Mouse (Mus musculus): ENCODE measurements at regions not wholly inside any gene's neighbourhood (a gene's known extent, or its start where the extent isn't known, plus 50 kb on each side); places are given as distances from the start of the nearest gene placed in this dataset.

DNA sequence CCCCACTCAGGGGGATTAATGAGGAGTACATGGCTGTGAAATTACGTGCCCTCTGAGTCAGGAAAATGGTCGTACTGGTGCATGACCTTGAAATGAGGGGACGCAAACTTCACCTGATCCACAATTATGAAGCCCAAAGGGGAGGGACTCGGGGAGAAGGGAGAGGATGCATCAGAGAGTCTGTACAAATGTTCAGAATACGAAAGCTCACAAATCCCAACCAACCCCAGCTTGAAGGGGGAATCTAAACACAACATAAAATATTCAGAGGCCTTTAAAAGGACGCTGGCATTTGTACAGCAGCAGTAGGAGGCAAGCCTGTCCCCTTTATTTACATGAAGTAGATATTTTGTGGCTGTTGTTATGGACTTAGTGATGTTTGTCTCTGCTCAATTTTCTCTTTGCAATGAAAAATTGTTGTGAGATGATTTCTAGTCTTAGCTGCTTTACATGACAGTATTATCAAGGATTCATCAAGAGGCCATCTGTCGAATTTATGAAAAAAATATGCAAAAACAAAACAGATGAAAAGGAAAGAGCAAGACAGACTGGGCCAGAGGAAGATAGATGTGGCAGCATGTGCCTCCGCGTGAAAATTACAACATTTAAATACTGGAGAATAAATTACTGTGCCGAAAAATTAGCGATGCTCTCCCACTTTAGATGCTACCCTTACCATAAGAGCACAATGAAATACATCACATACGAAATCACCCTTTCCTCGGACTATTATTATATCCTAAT is 695.3 kb downstream of the 1700064H15Rik start:
- DNase-seq (ENCODE audit: low spot score): peak; percentile 18

DNA sequence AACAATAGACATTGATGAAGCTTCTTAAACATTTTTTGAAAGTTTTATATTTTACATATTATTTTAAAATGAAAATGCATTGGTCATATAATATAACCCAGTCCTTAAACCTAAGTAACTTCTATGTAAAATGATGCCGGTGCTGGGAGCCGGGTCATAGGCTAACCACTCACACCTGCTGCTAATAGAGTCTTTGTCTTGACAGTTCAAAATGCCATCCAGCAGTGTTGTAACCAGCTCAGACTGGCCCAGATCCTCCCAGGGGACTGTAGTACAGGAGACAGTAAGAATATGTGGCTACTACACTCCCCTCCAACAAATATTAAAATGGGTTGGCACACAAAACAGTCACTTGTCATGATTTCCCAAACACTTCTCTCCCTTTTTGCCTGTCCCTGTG is 693.6 kb downstream of the 1700064H15Rik start:
- DNase-seq (ENCODE audit: low spot score): no peak

DNA sequence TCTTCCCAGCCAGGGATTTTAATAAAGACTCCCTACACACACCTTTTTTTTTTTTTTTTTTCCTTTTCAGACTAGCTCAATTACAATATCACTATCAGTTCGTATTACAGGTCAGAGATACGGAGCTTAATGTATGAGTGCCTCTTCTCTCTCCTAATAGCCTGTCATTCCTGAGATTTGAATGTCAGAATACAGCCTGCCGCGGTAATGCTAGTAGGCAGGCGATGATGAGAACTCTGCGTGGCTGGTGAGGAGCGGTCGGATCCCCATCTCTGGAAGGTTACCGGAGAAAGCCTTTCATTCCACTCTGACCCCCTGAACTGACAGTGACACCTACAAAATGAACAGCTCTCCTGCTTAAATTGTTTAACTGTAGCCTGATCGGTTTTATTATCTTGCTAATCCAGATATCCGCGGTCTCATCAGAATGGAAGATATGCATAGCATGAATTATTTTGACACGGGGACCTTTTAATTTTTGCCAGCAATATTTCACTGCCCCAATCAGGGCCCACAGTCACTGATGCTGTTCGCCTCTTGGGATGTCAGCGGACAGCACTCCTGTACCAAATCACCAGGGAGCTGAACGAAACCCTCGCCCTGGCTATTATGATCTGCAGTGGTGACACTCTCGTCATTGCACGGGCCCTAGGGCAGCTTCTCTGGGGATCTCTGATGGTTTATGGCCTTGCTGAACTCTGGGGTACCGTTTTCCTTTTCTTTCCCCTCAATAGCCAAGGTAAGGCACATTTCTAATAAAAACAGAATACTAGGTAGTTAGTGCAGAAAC is 690.9 kb downstream of the 1700064H15Rik start:
- DNase-seq (ENCODE audit: low spot score): no peak

DNA sequence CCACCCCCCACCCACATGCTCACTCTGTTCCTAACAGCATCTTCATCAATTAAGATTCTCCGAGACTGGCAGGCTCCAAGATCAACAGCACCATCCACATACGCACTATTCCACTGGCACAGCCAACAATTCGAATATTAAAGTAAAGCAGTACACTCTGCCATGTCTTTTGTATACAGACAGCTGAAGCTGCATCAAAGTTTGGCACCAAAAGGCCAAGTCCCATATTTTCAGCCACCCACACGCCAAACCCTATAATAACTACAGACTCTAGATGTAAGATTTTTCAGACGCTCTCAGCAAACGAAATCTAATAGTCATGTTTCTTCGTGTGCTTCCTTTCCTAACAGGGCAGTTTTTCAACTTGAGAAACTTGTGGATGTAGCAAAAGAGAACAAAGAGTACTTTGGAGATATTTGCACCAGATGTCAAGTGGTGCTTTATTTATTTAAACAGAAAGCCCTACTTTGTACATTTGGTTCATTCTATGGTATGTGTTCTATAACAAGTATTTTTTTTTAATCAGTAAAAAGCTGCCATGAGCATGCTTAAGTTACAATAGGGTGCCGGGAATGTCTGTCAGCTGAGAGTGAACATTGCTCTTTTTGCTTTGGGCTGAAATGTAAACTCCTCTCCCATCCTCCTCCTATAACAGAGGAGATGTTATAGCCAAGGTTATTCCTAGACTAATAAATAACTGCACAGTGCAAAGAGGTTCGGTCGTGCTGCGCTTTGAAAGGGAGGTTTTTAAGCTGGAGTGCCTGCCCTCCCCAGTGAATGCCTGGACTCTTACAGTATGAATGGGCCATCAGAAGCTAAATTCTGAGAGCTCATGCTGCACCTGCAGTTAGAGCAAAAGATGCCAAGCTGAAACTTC is 686.9 kb downstream of the 1700064H15Rik start:
- DNase-seq (ENCODE audit: low spot score): peak; percentile 75

DNA sequence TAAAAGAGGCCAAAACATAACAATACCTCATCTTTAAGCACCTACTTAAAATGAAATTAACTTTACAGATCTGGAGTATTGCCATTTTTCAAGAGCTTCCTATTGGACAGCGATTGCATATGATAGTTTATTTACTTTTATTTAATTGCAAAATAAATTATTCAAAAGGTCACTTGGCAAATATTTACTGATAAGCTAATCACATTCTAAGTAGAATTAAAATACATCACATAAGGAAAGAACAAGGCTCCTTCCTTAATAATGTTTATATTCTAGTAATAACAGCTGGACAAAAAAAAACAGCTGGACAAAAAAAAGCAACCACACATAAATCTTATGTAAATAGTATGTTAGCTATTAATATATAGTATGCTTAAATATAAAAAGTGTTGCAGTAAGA is 668.1 kb downstream of the 1700064H15Rik start:
- no peak for DNase-seq (ENCODE audit: low spot score)

DNA sequence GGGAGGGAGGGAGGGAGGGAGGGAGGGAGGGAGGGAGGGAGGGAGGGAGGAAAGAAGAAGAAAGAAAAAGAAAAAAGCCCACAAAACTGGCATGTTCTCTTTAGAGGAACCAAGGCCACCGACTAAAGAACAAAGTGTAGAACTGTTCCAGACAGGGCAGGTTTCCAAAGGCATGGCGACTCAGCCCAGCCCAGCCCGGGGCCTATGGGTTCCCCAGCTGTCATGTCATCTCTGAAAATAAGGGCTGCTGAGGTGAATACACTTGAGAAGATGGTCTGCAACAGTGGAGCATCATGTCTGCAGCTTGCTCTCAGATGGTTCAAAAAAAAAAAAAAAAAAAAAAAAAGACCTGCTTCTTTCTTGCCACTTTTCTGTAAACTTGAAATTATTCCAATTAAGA is 639.8 kb downstream of the 1700064H15Rik start:
- DNase-seq (ENCODE audit: low spot score): no peak

DNA sequence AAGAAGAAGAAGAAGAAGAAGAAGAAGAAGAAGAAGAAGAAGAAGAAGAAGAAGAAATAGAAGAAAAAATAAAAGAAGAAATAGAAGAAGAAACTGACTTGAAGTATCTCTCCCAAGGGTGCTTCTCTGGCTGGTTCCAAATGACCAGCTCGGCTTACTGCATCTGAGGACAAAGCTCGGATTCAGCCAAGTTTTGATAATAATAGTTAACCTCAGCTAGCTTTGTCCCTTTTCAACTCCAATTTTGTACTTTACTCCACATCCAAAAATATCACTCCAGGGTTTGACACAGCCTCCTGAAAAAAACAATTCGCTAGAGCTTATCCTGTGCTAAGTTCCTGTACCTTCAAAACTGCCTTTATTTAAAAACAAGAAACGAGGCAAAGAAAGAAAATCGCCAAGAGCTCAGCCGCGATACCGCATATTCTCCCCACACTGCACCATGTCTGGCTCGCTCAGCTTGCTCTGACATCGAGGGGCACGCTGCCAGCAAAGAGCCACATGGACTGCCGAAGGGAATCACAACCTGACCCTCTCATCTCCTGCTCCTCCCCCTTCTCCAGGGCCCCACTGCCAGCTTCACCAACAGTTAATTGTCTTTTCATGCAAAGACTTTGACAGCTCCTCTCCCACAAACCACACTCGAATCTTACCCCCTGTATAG is 638.8 kb downstream of the 1700064H15Rik start:
- DNase-seq (ENCODE audit: low spot score): peak; percentile 12

DNA sequence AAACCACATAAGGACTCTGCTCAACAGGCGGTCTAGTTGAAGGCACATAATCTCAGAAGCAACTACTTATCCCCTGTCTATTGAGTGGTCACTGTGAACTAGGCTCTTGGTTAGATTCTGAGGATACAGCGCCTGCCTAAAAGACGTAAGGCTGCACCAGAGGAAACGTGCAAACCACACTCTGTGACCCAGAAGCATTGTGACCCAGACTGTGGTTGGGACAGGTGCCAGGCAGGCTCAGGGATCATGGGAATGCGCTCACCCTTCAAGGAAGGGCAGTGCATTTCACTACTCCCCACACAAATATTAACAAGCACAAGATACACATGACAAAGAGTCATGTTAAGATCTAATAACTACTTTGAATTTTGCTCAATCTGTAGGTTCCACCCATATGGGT is 628.3 kb downstream of the 1700064H15Rik start:
- DNase-seq (ENCODE audit: low spot score): no peak

DNA sequence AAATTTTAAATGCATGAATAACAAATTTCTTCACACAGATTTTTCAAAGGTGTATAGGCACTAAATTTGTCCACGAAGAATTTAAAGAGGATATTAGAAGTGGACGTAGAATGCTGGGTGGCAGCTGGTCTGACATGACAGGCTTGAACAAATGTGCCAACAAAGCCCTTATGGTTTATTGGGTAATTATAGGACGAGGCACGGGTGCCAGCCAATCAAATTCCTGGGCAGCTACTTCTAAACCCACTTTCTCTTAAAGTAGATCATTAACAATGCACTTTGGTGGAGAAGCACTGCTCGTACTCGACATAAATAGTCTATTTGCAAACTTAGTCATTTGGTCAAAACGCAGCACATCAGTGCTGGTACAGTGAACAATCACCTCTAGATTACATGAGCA is 626.4 kb downstream of the 1700064H15Rik start:
- DNase-seq (ENCODE audit: low spot score): no peak

DNA sequence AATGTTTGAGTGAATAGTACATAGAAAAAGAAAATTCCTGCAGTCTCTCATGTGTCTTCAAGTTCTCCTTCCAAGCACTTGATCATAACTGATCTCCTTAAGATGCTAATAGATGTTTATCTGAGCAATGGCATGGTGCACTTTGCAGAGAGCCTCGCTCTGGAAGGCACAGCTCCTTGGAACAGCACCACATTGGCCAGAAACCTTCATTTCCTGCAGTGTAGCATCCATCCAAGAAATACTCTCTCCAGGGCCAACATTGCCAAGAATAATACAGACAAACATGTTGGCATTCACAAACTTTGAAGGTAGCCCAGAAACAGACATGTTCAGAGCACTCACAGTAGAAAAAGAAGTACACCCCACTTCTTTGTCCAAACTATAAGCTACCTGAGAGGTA is 623.7 kb downstream of the 1700064H15Rik start:
- DNase-seq (ENCODE audit: low spot score): no peak

DNA sequence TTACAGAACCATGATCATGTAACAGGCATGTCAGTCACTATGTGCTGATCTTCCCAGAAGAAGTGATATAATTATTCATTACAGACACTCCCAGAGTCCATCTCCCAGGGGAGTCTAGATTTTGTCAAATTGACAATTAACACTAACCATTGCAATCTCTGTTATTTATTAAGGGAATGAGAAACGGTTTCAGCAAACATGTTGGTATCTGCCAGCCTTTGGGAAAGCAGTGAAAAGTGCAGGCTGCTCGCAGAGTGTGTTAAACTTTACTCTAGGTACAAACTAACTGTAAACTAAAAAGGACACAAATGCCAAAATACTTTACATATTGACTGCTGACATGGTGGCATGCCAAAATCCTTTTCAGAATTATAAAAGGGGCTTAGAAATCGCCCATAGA is 583.9 kb downstream of the 1700064H15Rik start:
- no peak for DNase-seq (ENCODE audit: low spot score)

DNA sequence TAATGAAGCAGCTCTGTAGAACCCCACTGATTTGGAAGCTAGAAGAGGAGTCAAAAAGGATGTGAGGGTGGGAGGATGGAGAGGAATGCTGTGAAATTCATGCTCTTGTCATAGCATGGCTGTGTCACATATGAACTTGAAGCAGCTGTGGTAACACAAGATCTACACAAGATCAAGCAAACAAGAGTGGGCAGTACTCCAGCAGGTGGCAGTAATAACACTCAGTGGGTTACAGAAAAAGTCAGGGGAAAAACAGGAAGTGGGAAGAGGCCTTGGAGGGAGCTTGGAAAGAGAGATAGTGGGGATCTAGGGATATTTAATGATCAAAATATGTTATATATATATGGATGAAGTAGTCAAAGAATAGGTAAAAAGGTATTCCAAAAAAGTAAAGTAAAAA is 582.5 kb downstream of the 1700064H15Rik start:
- no peak for DNase-seq (ENCODE audit: low spot score)

DNA sequence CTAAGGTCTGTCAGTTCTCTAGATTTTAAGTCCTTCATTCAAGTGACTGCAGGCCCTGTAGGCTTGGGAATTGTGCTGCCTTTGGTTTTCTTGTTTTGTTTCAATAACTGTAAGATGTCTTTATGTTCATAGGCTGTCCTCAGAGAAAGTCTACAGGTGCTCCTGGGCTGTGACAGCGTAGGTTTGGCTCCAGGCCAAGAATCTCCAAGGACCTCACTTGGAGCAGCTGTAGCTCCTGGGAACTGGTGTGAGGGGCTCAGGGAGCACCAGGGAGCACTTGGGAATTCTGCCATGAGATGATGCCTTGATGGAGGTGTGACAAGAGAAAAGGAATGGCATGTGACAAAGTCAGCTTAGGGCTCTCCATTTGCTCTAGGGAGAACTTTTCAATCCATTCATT is 581.9 kb downstream of the 1700064H15Rik start:
- no peak for DNase-seq (ENCODE audit: low spot score)

DNA sequence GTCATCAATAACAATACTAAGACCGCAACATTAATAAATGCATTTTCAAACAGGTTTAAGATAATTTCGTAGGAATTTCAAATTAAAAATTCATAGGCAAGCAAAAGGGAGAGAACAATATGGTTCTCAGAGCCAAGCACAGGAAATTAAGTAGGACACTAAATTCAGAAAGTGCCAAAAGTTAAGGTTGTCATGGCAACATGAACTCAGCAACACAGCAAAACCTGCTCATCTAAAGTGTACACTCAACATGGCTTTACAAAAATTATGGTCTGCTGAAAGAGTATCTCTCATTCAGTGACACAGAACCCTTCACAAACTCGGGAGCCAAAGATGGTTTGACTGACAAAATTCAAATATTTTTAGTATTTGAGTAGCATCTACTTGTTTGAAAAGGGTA is 572.5 kb downstream of the 1700064H15Rik start:
- no peak for DNase-seq (ENCODE audit: low spot score)

DNA sequence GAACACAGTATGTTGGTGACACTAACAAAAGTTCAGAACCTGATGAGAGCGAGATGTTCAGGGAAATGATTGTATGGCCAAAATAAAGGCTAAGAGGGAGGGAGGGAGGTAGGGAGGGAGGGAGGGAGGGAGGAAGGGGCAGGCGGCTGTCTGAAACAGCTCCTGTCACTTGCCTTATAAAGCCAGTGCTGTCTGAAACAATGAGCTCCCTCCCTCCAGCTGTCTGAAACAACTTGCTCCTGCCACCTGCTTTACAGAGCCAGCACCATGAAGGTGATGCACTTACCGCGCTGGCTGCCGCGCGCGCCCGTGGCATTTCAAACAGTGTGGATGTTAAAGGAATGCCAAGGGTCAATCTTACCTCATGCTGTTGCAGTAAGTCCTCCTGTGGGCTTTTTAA is 571.9 kb downstream of the 1700064H15Rik start:
- no peak for DNase-seq (ENCODE audit: low spot score)

DNA sequence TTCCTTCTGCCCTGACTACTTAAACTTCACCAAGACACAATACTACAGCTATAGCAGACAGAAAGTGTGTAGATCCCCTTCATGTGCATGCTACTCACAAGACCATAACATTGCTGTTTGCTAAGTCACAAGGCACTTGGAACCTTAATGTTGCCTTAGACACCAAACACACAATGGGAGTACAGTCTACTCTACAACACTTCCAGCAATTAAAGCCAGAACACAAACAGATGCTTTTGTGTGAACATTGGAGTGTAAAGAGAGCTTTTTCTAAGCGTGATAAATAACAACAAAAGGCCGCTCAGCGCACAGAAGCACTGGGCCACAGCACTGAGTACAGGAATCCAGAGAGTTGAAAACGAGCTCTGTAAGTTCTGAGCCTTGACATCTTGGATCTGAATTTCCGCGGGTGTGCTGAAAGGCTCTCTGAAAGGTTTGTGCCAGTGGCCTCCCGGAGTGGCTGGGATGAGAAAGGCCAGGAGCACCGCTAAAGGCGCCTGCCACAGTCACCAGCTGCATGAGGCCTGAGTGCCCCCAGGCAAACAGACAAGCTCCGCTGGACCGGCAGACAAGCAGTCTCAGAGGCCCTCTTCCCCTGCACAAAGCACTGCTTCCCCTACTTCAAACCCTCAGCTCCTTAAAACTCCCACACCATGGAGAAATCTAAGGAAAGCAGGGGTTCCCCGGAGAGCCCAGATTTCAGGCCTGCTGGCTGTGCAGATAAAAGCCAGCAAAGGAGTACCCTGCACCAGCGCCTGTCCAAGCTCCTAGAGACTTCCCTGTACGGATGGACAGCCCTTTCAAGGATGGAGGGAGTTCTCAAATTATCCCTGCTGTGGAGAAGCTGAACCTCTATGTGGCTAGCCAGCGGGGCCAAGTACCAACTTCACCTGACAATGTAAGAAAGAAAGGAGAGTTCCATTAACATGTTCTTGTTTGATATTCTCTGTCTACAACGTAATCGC is 568.3 kb downstream of the 1700064H15Rik start:
- DNase-seq (ENCODE audit: low spot score): no peak

DNA sequence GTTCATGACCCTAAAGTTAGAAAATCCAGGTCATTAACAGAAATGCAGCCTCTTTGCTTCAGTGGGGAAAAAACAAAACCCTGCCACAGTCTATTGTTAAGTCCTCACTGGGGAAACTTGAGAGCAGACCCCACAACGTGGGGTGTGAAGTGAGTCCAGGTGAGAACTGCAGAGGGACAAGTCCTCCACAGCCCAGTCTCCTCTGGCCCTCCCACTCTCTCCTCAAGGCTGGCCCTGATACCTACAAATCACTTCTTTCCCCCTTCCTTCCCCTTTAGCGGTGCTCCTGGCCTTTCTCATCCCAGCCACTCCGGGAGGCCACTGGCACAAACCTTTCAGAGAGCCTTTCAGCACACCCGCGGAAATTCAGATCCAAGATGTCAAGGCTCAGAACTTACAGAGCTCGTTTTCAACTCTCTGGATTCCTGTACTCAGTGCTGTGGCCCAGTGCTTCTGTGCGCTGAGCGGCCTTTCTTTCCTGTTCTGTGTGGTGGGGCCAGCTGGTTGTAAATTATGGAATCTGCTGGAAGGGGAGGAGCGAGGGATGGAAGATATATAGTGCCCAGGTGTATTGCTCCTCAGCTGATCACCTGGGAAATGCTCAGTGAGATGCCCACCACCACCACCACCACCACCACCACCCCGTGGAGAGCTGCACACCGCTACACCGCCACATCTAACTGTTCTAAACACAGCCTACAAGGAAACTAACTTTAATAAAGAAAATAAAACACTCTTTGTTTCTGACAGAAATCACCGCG is 566.8 kb downstream of the 1700064H15Rik start:
- no peak for DNase-seq (ENCODE audit: low spot score)

DNA sequence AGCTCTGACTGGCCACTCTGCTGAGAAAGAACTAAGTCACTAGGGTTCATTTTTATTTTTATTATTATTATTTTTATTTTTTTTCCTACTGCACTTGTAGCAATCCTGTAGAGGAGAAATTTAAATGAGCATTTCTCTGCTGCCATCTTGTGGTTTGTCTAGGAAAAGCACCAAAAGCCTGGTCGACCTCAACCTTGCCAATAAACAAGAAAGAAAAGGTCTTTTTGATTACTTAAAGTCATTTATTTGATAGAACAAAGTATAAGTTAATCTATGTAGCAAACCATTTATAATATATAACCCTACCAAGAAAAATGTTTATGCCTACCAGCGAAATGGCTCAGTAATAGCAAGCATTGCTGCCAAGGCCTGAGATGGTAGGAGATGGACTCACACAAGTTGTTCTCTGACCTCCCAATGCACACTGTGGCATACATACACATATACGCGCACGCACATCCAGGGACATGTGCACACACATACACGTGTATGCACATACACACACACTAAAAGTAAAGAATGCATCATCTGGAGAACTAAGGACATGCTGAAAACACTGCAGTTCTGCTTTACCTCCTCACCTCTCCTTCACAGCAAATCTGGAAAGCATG is 566.1 kb downstream of the 1700064H15Rik start:
- DNase-seq (ENCODE audit: low spot score): peak; percentile 77

DNA sequence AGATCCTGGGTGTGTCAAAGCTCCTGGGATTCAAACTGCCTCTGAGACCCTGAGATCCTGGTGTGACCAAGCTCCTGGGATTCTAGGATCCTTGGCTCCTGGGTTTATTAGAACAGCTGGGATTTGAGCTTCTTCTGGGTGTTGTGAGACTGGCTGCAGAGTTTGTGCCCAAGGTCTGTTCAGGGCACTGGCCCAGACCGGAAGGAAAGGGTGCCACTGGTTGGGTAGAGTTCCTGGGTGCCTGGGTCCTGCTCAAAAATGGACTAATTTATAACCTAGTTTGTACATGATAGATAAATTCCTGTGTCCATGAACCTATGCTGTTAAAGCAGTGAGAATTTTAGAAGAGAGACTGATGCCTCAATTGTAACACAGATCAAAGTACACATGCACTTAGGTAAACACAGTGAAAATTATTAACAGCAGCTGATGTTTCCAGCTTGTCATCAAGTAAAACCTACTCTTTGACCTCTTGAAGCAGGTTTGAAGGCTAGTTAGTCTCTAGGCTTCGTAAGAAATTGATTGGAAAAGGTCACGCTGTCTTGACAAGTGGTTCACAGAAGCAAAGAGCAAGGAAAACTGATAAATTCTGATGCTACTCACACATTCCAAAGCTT is 561.2 kb downstream of the 1700064H15Rik start:
- DNase-seq (ENCODE audit: low spot score): no peak
